Mouse (Mus musculus): ENCODE results near the gene Fam129b.

Gene Fam129b

DNA sequence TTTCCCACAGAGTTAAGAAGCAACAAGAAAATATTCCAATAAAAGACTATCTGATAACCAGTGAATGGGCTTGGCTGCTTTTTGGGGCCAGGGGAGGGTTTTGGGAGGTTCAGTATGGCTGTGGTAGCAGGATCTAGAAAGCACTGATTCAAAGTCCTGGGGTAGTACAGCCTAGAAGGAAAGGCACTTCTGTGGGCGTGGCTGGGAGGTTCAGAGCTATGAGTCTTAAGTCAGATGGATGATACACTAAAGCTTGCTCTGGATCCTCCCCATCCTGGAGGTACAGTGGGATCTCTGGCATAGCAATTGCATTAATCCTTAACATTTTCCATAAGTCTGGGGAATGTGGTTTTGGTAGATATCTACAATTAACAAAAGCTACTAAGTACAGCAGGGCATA lies 88.1 kb downstream of the Fam129b start:
- no peak for DNase-seq (ENCODE audit: low read depth in 2 of 2, low spot score in 2 of 2)

DNA sequence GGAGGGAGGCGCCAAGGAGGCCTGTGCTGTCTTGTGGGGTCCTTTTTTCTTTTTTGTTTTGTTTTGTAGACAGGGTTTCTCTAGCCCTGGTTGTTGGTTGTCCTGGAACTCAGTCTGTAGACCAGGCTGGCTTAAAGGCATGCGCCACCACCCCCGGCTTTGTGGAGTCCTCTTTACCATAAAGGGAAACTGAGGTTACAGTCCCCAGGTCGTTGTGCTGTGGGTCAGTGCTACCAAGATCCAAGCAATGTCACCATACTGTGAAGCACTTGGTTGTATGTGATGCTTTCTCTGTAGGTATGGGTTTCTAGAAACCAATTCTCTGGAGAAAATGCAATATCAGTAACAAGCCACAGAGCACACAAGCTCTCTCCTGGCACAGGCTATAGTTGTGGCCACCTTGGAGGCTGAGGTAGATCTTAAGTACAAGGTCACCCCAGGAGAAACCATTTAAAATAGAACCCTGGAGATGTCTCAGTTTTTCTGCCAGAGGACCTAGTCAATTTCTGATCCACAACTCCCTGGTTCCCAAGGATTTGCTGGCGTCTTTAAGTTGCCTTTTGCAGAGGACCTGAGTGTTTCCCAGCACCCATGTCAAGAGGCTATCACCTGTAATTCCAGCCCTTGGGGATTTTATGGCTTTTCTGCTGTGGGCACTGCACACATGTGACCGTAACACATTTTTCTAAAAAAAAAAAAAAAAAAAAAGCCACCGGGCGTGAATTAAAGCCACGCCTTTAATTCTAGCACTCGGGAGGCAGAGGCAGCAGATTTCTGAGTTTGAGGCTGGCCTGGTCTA lies 88.9 kb downstream of the Fam129b start:
- DNase-seq (ENCODE audit: low read depth in 2 of 2, low spot score in 2 of 2) = no peak

DNA sequence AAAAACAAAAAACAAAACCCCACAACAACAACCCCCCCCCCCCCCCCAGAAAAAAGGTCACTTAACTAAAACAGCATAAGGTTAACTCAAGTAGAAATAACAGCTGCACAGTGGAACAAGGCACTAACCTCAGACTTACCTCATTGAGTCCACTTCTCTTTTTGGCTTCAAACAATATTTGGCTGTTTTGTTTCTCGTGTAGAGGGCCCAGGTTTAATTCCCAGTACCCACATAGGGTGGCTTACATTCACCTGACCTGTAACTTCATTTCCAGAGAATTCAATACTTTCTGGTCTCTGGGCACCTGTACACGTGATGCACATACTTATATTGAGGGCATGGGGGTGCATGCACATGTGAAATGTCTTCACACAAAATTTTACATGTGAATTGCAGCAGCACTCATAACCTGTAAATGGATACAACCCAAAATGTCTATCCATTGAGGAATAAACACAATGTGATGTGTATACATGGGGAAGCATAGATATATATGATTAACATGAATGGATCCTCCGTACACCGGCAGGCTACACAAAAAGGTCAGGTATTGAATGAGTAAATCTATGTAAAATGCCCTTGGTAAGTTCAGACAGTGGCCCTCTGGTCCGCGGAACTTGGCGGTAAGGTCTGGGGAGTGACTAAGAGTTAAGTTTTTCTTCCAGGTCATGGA lies 89.7 kb downstream of the Fam129b start:
- DNase-seq (ENCODE audit: low read depth in 2 of 2, low spot score in 2 of 2) = no peak

DNA sequence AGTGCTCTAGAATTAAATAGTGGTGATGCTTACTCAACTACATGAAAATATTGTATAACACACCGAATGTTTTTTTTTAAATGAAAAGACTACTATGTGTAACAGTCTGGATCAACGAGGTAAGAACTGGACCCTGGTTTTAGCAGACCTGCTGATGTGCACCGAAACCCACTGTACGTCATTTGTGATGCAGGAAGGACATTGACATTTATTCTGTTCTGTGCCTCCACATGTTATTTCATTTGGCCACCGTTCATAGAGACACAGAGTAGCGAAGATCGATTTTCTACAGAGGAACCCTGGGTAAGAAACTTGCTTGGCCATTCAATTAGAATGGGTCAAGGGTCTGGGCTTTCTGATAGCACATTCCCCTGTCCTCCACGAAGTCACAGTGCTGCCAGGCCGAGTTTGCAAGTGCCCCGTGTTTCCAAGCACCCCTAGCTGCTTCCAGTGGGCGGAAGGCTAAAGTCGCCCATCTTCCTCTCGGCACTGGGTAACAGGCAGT lies 90.3 kb downstream of the Fam129b start:
- no peak for DNase-seq (ENCODE audit: low read depth in 2 of 2, low spot score in 2 of 2)

DNA sequence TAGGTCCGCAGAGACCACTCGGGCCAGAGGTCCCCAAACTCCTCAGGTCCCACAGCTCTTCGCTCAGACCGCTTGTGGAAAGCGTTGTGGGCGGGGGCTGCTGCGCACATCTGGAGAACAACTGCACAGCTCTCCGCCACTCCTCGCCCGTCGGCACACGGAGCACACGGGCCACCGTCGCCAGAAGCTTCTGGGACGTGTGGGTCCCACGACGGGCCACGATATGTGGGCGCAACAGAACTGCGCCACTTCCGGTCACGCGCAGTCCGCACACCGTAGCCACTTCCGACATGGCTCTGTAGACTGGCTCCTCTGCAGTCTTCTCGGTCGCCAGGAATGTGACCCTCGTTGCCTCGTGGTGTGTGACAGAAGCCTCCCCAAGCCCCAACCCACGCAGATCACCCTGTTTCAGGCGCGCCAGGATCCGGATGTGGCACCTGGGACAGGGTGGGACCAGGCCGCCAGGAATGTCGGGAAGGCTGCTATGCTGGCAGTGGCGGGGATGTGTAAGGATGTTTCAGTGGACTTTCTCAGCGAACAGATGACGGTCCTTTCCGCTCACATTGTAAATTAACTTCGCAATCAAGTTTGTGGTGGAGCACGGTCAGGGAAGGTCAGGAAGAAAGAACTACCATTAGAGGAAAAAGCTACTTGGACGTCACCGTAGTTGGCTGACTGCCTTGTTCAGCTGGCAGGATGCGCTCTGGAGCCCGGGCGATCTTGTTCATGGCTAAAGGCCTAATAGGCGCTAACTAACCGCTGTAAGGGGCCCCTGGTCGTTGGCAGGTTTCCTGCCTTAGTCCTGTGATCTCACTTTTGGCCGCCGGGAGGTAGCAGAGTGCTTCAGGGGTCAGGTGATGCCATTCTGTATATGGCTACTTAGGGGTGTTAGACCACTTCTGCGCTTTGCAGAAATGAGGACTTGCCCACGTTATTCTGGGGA lies 91.0 kb downstream of the Fam129b start:
- peak; percentile 66 for DNase-seq (ENCODE audit: low read depth in 2 of 2, low spot score in 2 of 2)

DNA sequence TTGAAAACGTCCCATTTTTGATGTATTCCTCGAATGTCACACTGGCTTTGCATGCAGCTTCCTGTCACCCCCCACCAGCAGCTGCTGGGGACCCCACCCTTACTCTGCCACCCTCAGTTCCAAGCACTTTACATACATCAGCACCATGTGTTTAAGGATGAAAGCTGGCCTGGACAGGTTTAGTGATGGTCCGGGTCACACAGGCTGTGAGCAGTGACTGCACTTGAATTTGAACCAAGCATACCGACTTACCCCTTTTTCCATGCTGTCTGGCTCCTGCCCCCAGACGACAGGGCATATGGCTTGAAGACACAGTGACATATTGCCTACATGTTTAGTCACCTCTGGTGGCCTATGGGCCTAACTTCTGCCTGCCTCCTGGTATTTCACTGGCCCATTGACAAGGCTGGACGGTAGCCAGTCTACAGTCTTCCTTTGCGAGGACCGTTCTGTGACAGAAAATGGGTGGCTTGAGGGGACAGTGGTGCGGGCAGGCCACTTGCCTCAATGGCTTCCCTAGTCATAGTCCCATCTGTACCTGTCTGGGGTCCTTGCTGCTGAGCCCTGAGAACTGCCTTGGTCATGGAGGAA lies 92.2 kb downstream of the Fam129b start:
- DNase-seq (ENCODE audit: low read depth in 2 of 2, low spot score in 2 of 2) = no peak

DNA sequence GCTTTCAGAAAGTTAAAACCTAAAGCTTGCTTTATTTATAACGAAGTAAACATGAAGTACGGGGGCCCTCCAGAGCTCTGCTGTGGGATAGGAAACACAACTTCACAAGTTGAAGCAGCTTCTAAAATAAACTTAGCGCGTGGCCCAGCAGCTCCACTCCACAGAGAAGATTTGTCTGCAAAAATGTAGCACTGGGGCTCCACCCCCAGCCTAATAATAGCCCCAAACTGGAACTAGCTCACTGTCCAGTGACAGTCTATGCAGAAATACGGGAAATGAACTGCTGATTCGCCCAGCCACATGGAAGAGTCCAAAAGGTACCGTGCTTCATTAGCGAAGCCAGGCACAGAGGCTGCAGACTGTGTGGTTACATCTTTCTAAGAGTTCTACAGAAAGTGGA lies 93.4 kb downstream of the Fam129b start:
- no peak for DNase-seq (ENCODE audit: low read depth in 2 of 2, low spot score in 2 of 2)

DNA sequence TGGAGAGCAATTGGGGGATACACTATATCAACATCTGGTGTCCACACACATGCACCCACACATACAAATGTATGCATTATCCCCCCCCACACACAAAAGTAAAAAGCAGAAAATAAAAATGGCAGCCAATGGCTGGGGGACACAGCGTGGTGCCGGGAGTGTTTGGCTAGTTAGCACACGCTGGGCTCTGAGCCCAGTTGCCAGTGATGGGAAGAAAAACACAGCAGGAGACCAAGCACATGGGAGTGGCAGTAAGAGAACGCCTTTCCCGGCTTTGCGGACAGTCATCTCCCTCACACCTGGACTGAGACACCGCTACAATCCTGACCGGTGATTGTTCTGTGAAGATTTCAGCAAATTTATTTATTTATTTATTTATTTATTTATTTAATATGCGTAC lies 95.3 kb downstream of the Fam129b start:
- DNase-seq (ENCODE audit: low read depth in 2 of 2, low spot score in 2 of 2) = no peak

DNA sequence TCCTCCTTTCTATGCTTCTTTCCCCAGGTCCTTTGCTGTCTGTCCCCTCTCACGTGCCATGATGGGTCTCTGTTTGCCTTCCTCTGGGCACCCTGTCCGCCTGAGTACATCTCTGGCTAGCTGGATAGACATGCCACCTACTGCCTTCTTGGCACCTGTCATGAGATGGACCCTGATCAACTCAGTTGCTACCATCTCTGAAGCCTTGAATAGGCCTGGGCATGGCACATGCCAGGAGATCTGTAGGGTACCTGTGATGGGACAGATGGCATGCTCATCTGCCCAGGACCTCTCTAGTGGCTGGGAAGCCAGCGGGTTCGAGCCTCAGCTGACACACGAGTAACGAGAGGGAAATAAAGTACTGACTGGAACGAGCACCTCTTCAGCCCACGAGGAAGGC lies 98.3 kb downstream of the Fam129b start:
- DNase-seq (ENCODE audit: low read depth in 2 of 2, low spot score in 2 of 2) = no peak
